Mouse (Mus musculus) adrenal gland, adult 18-20 months (tissue): Measurements from ENCODE around the gene Diaph2. TPM values are rescaled to one million over a fixed set of nuclear protein-coding genes. Genes with fewer than 3 reads are reported as not detected.
"Not testable (repeated sequence)": the region's sequence is repeated elsewhere in the genome, so short reads cannot be mapped to it uniquely, and the experiment has no call there.

Experiments
- DNase-seq, 2 experiments: peaks; one replicate each; pipeline ENCODE4 v3.0.0; 2021 to 2022; ENCODE audit warnings: low spot score in 2 of 2
- total RNA-seq, 2 experiments: library from RNA; stranded (reverse); gene quantifications; 1 replicate in 1 of 2; 2 replicates in 1 of 2; pipeline ENCODE4 v1.2.3; 2021

Gene Diaph2
- total RNA-seq, 2 experiments from 2014 or later = 21.8 to 22.9 TPM

GRCm38 (mm10) chrX:130265707-130266106, 516.2 kb downstream of the Diaph2 start:
- no peak for DNase-seq

DNA sequence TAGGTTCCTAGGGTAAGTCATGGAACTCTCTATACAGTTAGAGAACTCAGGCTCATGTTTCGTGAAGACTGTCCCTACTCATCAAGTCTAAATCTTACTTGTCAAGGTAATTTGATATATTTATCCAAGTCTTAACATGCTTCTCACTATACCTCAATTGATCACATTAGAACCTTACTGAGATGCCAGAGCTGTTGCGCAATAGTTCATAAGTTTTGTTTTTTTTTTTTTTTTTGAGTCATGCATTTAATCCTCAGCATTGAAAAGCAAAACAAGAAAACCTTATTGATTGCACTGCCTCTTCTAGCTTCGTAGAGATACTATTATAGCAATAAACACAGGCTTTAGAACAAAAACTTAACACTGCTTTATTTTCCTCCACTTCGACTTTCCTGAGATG, 529.6 kb downstream of the Diaph2 start:
- DNase-seq = no peak

DNA sequence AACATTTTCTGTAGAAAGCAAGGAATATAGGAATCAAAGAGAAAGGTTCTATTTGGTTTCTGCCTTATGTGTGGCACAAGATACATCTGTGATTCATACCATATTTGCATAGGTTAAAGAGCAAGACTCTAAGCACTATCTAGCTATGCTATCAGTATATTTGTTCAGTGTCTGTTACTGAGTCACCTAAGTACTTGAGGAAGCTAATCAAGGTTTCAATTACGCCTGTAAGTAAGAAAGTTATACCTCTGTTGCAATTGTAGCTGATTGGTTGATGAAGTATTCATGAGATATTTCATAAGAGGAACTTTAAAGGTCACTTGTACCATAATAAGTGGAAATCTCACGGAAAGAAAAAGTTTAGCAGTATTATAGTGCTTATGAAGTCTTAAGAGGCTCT, 531.9 kb downstream of the Diaph2 start:
- no peak for DNase-seq

- DNase-seq = no peak
These were observed 537.5 kb downstream of the Diaph2 start for GRCm38 (mm10) chrX:130287032-130287431.

DNA sequence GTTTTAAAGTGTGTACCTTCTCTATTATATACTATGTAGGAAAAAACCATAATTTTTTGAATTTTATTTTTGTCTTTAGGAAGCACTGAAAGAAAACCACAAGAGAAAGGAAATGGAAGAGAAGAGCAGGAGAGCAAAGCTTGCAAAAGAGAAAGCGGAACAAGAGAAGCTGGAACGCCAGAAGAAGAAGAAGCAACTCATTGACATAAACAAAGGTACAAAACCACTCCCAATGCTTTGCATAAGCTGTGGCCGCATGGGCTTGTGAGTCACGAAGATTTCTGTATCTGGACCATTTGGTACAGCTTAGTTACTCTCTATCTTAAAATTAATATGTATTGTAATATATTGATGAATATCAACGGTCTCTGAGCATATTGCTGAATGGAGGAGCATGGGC, 540.2 kb downstream of the Diaph2 start:
- DNase-seq = no peak

DNA sequence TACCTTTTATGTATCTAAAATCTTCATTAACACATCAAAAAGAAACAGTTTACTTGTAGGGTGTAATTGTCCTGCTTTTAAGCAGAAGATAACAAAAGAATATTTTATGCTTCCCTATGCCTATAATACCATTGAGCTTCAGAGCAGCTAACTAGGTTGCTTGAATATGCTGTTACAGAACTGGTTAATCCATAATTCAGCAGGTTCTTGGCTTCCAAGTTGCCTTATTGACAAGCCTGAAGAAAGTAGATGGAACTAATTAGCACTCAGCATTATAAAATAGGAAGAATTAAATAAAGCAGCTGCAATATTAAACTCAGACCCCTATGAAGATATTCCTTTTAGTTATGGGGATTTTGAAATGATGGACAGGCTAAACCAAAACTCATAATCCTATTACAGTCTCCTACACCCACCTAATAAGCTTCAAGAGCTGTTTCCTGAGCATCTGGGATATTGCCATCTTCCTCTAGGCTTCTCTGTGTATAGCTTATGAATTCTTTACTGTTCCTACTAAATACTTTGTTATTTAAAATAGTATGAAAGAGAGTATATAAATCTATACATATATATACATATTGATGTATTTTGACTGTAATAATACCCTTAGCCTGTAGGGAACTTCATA, 601.4 kb downstream of the Diaph2 start:
- DNase-seq = no peak

DNA sequence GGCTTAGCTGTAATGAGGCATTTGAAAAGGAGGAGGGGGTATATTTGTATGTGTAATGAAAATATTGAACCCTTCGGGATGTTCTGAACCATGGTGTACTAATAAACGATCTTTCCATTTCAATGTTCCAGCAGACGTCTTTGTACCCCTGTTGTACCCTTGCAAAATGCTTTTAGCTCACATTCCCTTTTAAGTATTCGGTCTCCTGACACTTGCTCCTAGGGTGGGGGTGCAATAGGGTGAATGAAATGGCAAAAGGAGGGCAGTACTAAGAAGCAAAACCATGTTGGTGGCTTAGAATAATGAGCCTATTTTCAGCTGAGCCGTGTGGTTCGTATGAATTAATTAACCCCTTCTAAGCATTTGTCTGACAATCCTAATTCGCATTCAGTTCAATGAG, 601.9 kb downstream of the Diaph2 start:
- no peak for DNase-seq

DNA sequence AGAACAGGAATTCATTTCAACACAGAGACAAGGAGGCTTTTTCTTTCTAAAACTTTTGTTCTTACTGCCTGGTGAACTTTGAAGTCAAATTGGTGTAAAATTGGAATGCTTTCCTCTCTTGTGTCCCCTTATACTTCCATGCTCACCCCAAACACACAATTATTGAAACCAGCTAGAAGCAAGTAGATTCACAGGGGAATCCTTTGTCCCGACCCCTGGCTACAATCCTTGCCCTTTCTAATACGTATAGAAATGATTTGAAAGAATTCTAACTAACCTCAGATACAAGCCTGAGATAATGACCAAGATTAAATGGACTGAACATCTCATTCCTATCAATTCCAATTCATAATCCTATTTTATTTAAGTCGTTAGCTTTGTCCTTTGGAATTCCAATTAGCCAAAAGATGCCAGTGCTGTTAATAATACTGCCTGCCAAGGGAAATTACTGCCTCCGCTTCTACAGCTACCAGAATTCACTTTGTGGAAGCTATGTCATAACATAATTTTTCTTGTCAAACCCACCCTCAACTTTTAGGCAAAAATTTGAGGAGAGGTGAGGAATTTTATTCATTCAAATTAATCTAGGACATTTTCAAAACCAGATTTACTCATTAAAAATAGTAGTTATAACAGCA, 644.1 kb downstream of the Diaph2 start:
- no peak for DNase-seq

GRCm38 (mm10) chrX:130403214-130403613, 653.7 kb downstream of the Diaph2 start:
- no peak for DNase-seq

DNA sequence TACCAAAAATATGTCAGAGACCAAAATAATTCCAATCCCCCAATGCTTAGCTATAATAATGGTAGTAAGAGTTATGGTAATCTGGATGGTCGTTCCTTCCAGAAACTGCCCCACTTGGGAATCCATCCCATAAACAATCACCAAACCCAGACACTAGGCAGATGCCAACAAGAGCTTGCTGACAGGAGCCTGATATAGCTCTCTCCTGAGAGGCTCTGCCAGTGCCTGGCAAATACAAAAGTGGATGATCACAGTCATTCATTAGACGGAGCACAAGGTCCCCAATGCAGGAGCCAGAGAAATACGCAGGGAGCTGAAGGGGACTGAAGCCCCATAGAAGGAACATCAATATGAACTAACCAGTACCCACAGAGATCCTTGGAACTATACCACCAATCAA, 657.9 kb downstream of the Diaph2 start:
- DNase-seq = not testable (repeated sequence)

DNA sequence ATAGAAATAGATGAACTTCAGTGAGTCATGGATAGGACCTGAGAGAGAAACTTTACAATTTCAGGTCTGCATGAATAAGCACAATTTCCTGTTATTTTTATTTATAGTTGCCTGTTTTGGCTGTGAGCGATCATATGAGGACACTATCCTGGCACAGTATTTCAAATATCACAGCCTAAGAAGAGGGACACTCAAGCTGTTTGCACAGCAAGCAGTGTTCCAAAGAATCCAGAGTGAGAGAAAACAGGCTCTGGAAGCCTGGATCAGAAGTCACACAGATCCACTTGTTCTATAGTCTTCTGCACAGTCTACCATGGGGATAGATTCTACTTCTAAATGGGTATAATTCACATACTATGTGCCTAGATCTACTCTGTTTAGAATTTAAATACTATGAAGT, 659.4 kb downstream of the Diaph2 start:
- DNase-seq = no peak

- no peak for DNase-seq
These were observed 673.6 kb downstream of the Diaph2 start for GRCm38 (mm10) chrX:130423134-130423533.

DNA sequence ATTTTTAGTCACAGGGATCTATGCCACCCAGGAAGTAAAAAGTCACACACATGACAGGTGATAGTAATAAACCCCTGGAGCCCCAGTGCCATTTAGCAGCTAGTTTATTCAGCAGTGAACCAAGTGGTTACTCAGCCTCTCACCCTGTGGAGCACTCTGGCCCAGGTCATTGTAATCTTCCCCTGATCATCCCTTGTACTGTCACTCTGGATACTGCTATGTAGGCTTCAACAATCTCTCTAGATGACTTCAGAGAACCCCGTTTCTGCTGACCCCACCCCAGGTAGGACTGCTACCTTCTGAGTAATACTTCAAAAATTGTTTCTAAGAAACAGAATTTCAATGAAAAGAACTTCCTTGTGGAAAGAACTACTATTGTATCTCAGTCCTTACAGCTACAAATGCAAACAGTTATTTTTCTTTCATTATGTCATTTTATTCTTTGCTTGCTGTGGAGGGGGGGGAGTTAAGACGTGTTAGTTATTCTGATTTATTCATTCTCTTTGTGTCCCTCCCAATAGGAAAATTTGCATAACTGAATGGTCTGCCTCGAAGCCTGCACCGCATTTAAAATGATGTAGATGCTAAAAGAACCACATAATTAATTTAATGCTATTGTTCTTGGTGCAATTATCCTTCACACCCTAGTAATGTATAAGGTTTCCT, 702.4 kb downstream of the Diaph2 start:
- no peak for DNase-seq

GRCm38 (mm10) chrX:130452488-130452823, 702.9 kb downstream of the Diaph2 start:
- no peak for DNase-seq

DNA sequence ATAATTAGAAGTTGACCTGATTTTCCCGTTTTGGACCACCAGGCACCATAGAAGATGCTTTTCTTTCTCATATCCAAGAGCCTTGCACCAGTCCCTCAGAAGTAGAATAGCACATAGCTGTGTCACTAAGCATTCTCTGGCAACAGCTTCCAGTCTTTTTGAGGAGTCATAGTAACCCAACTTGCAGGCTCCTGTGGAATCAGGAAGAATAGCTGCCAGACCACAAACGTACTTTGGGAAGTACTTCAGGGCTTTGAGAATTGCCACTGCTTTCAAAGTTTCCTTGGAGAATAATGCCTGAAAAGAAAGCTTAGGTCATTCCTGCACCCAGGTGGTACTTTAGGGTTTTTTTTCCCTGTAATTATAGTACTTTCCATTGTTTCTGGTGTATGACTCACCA, 723.6 kb downstream of the Diaph2 start:
- DNase-seq = no peak

- no peak for DNase-seq
These were observed 731.3 kb downstream of the Diaph2 start for GRCm38 (mm10) chrX:130480877-130481276.

- no peak for DNase-seq
These were observed 753.3 kb downstream of the Diaph2 start for GRCm38 (mm10) chrX:130502680-130503464.

- DNase-seq = no peak
These were observed 753.9 kb downstream of the Diaph2 start for GRCm38 (mm10) chrX:130503465-130503860.

DNA sequence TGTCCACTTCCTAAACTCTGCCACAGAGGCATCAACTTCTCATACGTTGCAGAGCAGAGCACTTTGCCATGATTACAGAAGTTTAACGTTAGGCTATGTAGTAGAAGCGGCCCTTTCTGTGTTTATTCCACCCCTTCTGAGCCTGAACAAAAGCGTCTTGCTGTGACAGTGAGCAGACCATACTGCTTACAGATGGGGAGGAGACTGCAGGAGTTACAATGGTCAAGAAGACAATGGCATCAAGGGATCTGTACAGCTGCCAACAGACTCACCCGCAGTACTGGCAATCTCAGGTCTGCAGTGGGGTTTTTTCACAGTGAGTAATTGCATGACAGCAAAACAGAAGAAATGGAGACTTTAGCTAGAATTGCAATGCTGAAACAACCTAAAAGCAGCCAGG, 756.1 kb downstream of the Diaph2 start:
- DNase-seq = no peak
